Mouse (Mus musculus): ENCODE measurements around the gene Cyp26b1.

Cyp26b1 gene

GRCm38 (mm10) chr6:84562948-84563347 is 30.8 kb downstream of the Cyp26b1 start:
- no peak for DNase-seq (ENCODE audit: low spot score)

GRCm38 (mm10) chr6:84561171-84561570 is 32.5 kb downstream of the Cyp26b1 start:
- DNase-seq (ENCODE audit: low spot score), result no peak

- no peak for DNase-seq (ENCODE audit: low spot score)
Measured at GRCm38 (mm10) chr6:84549852-84550437, 43.8 kb downstream of the Cyp26b1 start.

- DNase-seq (ENCODE audit: low spot score), result no peak
Measured at GRCm38 (mm10) chr6:84545428-84545827, 48.3 kb downstream of the Cyp26b1 start.

GRCm38 (mm10) chr6:84544359-84544758 is 49.3 kb downstream of the Cyp26b1 start:
- no peak for DNase-seq (ENCODE audit: low spot score)

- DNase-seq (ENCODE audit: low spot score), result no peak
Measured at GRCm38 (mm10) chr6:84543516-84543915, 50.2 kb downstream of the Cyp26b1 start.

GRCm38 (mm10) chr6:84539924-84540323 is 53.8 kb downstream of the Cyp26b1 start:
- DNase-seq (ENCODE audit: low spot score), result no peak

GRCm38 (mm10) chr6:84538681-84539080 is 55.0 kb downstream of the Cyp26b1 start:
- no peak for DNase-seq (ENCODE audit: low spot score)

GRCm38 (mm10) chr6:84537611-84538197 is 56.0 kb downstream of the Cyp26b1 start:
- peak; percentile 42 for DNase-seq (ENCODE audit: low spot score)

- DNase-seq (ENCODE audit: low spot score), result no peak
Measured at GRCm38 (mm10) chr6:84534944-84535343, 58.8 kb downstream of the Cyp26b1 start.

GRCm38 (mm10) chr6:84529912-84530311 is 63.8 kb downstream of the Cyp26b1 start:
- DNase-seq (ENCODE audit: low spot score), result no peak

- no peak for DNase-seq (ENCODE audit: low spot score)
Measured at GRCm38 (mm10) chr6:84524901-84525601, 68.7 kb downstream of the Cyp26b1 start.

Data from layer of hippocampus, adult 9-10 months (tissue).